Mouse (Mus musculus): ENCODE results near the gene Rpf1. TPM values are rescaled to one million over a fixed set of nuclear protein-coding genes. Genes with fewer than 3 reads are reported as not detected.

Rpf1 gene
- total RNA-seq, 4 experiments from 2014 or later = 10.1 to 13.6 (median 11.7) TPM

- peak in 1 of 2 experiments; percentile 33 for DNase-seq (ENCODE audit: low spot score in 2 of 2)
Observed at GRCm38 (mm10) chr3:146500003-146500809, 21.0 kb downstream of the Rpf1 start.

- peak; percentile 71 to 81 for DNase-seq (ENCODE audit: low spot score in 2 of 2)
Observed at GRCm38 (mm10) chr3:146499431-146500002, 21.7 kb downstream of the Rpf1 start, which contains the start of the genes Spata1 and Gng5. Gene Spata1 (minus strand): TSS chr3:146499753. Gene Gng5 (plus strand): TSS chr3:146499807.

- DNase-seq (ENCODE audit: low spot score in 2 of 2) = no peak
Observed at GRCm38 (mm10) chr3:146498989-146499388, 22.2 kb downstream of the Rpf1 start.

DNA sequence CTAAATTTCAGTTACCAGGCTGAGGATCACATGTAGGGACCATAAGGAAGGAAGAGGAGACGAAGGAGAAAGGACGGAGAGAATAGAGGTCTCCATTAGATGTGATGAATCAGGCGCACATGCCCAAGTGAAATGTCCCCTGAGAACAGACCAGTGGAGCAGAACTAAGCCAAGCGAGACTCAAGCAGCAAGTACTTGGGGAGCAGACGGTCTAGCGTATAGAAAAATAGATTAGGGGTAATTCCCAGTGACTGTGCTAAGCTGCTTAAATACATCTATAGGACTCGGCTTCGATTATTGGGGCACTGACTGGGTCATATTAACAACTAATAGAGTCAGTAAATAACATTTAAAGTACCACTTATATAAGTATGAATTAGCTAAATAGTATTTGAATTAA, 26.3 kb downstream of the Rpf1 start:
- DNase-seq (ENCODE audit: low spot score in 2 of 2) = no peak

DNA sequence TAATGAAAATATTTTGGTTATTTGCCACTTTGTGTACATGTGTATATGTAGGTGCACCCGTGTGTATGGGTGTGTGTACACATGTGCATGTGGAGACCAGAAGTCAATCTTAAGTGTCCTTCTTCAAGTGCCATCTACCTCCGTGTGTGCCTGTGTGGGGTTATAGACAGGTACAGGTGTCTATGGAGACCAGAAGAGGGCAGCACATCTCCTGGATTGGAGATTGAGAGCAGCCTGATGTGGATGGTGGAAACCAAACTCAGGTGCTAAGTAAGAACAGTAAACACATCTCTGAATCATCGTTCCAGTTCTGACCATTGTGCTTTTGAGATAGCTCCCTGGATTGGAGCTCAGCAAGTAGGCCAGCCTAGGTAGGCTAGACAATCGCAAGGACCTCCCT, 34.8 kb downstream of the Rpf1 start:
- DNase-seq (ENCODE audit: low spot score in 2 of 2) = no peak

DNA sequence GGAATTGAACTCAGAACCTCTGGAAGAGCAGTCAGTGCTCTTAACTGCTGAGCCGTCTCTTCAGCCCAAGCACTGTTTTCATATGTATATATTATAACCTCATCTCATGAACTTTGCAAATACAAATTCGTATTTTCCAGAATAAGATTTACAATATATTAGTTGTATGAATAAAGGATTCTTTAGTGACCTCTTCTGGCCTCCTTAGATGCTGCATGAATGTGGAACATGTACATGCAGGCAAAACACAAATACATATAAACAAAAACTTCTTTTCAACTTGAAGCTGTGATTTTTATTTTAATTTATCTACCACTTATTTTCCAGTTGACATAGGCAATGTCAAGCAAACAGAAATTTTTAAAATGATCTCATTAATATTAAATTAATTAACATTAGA, 39.2 kb downstream of the Rpf1 start:
- DNase-seq (ENCODE audit: low spot score in 2 of 2) = no peak

DNA sequence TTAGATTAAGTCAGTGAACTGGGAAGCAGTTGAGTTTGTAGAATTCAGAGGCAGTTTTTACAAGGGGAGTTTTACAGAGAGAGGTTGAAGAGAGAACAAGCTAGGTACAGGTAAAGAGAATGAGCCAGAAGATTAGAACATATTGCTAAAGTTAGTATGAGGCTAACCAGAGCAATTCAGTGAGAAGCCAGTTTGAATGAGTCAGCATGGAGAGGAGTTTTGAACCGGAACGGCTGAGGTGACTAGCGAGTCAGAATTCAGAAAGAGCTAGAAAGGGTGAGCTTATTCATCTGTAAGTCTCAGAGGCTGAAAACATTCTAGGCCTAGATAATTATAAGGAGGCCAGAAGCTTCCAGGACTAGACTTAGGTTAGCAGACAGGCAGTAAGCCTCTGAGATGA, 46.8 kb downstream of the Rpf1 start:
- no peak for DNase-seq (ENCODE audit: low spot score in 2 of 2)

DNA sequence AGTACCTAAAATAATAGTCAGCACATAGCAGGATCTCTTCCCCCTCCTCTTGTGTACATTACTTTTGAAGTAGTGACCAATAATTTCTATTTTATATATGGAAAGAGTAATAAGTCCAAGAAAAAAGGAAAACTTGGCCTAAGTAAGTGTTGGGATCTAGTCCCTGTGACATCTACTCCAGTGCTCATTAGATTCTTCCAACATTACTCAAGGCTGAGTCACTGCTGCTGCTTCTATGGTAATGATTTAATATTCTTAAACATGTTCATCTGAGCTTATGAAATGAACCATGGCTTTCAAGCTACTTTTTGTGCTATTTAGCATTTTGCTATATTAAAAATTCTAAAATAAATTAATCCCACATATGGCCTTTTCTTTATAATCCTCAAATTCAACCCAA, 47.5 kb downstream of the Rpf1 start:
- DNase-seq (ENCODE audit: low spot score in 2 of 2) = no peak

DNA sequence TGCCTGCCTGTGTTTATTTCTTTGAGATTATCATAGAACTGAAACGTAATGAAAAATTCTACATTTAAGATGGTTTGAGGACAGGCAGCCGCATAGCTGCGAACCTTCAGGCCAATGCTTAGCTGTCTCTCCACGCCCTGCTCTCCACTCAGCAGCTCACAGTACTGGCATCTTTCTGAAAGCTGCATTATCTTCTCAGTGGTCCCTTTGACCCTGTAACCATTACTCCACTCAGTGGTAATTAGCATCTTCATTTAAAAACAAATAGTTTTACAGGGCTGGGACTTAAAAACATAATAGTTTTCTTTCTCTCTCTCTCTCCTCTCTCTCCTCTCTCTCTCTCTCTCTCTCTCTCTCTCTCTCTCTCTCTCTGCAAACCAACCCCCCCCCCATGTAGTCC, 48.6 kb downstream of the Rpf1 start:
- no peak for DNase-seq (ENCODE audit: low spot score in 2 of 2)

DNA sequence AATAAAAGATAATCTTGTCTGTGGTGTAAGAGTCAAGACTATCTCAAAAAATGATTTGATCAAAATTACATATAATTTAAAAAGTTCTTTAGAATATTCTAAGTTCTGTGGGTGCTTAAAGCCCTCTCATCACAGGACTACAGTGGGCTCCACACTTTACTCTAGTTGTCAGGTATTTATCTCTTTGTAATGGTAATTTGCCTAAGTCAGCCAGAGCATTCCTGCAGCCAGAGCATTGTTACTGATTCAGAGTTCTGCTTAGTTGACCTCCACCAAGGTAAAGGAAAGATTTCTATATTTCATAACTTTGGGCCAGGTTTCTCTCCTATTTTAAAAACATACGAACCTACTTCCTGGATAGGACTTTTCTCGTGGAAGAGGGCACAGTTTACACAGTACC, 52.0 kb downstream of the Rpf1 start:
- no peak for DNase-seq (ENCODE audit: low spot score in 2 of 2)

DNA sequence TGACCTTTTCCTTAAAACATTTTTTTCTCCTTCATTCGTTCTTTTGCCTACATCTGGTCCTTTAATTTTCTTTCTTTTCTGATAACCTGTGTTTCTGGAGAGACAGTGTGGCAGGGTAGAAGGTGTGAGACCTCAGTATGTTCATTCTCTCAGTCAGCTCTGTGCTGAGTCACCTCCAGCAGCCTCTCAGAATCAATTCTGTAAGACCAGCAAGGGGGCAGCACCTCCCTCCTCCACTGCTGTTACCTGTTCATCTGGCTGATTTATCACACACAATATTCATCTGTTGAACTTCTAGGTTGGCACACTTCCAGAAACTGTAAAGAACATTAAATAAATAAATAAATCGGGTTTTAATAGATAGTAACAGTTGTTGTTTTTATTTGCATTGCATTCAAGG, 58.3 kb downstream of the Rpf1 start:
- no peak for DNase-seq (ENCODE audit: low spot score in 2 of 2)

Other genes starting within 250 kb of the Rpf1 start
- gene Ssx2ip, start 116.8 kb downstream of the Rpf1 start, total RNA-seq (2022) = 10 to 100 TPM; 22.3 to 43.6 (median 33.4) TPM
- gene Ctbs, start 71.6 kb downstream of the Rpf1 start, total RNA-seq (2022) = 1 to 10 TPM; 3.1 to 5.1 (median 4.2) TPM
- gene Spata1, start 21.7 kb downstream of the Rpf1 start, total RNA-seq (2022) = 1 to 10 TPM; 5.0 to 7.1 (median 6.3) TPM
- gene Gng5, start 21.6 kb downstream of the Rpf1 start, total RNA-seq (2022) = 100 to 1,000 TPM; 389 to 469 (median 438) TPM
- under 1 TPM in 1 of 4 experiments, not detected in 3; 0.27 TPM for gene Uox, start 49.0 kb upstream of the Rpf1 start, total RNA-seq (2022)
- under 1 TPM in 1 of 4 experiments, not detected in 3; 0.11 TPM for gene Dnase2b, start 94.2 kb upstream of the Rpf1 start, total RNA-seq (2022)
- gene 4930503B20Rik, start 129.9 kb upstream of the Rpf1 start, total RNA-seq (2022) = not detected
- 1 to 10 TPM in 3 of 4 experiments, under 1 TPM in 1; 0.29 to 1.8 (median 1.4) TPM for gene Samd13, start 164.2 kb upstream of the Rpf1 start, total RNA-seq (2022)

Data from gastrocnemius, adult 8-10 months (tissue).